In the genomic region with DNA sequence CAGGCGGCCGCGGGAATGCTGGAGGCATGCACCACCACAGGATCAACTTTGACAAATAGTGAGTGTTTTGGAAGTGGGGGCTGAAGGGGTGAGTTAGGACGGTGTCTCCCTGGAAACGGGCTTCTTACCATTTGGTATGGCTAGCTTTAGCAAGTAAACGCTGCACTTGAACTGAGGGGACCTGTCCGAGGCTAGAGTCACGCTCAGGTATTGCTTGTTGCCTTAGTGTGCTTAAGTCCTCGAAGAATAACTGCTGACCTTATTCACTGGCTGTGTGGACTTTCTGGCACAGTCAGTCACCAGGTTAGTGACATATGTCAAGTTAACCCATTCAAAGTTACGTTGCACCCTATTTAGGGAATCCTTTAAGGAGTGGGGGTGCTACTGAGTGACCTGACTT, we compare ENCODE assay signal across 8 mouse cellular contexts. TPM values are rescaled to one million over a fixed set of nuclear protein-coding genes. Genes with fewer than 3 reads are reported as not detected.
DNase-seq lines count a peak whose midpoint lies in the region; ATAC-seq and TF ChIP-seq lines count a peak whose summit lies in the region.

No protein-coding gene starts in this region.

- H3K27ac ChIP-seq in heart, embryonic 12.5 days (ENCODE audit: poor library complexity, severe bottlenecking): peak overlapping the region; percentile 99
- H3K27ac ChIP-seq in forebrain, embryonic 14.5 days (ENCODE audit: low read depth, low read length): no peak overlapping the region
- peak overlapping the region; percentile 59 for H3K27ac ChIP-seq in macrophage

- intact Hi-C loops in heart, postnatal 14 days (cut with DNase I): loop anchor here (5.0 kb wide), 1 partner anchor 53 kb away; no protein-coding TSS in a partner anchor

- peak overlapping the region; percentile 78 for H3K4me3 ChIP-seq in heart, embryonic 12.5 days
- peak overlapping the region; percentile 100 for H3K4me3 ChIP-seq in E14TG2a.4 (replicated peaks; ENCODE audit: low read length)
- peak overlapping the region; percentile 99 for H3K4me3 ChIP-seq in forebrain, embryonic 14.5 days (ENCODE audit: low read depth, low read length)
- H3K4me3 ChIP-seq in macrophage (ENCODE audit: inconsistent target): peak overlapping the region; percentile 88

- peaks cover 25% of the 10 kb centered on the region for H3K4me1 ChIP-seq in heart, embryonic 12.5 days (replicated peaks)
- H3K4me1 ChIP-seq in E14TG2a.4 (replicated peaks; ENCODE audit: low read depth, low read length): peaks cover 41% of the 10 kb centered on the region
- H3K4me1 ChIP-seq in forebrain, embryonic 14.5 days (ENCODE audit: control insufficient read depth, insufficient read depth, low read length): peaks cover 16% of the 10 kb centered on the region

- TF ChIP-seq CTCF in E14TG2a.4 (conservative IDR thresholded peaks at IDR 0.05; ENCODE audit: low read length): no peak

- no peak for ATAC-seq in heart, embryonic 12.5 days (ENCODE audit: insufficient number of reproducible peaks, low FRiP score)
- no peak for ATAC-seq in forebrain, embryonic 14.5 days

- H3K4me2 ChIP-seq in heart, embryonic 12.5 days: peak overlapping the region; percentile 93
- peak overlapping the region; percentile 86 for H3K4me2 ChIP-seq in forebrain, embryonic 14.5 days (ENCODE audit: low read length)

- H3K27me3 ChIP-seq in heart, embryonic 12.5 days (replicated peaks): no peaks in the 10 kb centered on the region
- no peaks in the 10 kb centered on the region for H3K27me3 ChIP-seq in E14TG2a.4 (ENCODE audit: insufficient read depth, low read length)
- no peaks in the 10 kb centered on the region for H3K27me3 ChIP-seq in forebrain, embryonic 14.5 days (replicated peaks; ENCODE audit: control insufficient read depth, insufficient read depth, low read length)

- H3K9ac ChIP-seq in heart, embryonic 12.5 days: peak overlapping the region; percentile 93
- H3K9ac ChIP-seq in forebrain, embryonic 14.5 days (ENCODE audit: low read length): peak overlapping the region; percentile 98

- H3K79me2 ChIP-seq in macrophage (ENCODE audit: inconsistent target): peaks cover 20% of the 10 kb centered on the region

- no peaks in the 10 kb centered on the region for H3K9me3 ChIP-seq in heart, embryonic 12.5 days (replicated peaks)
- H3K9me3 ChIP-seq in E14TG2a.4 (ENCODE audit: low read length): no peaks in the 10 kb centered on the region
- H3K9me3 ChIP-seq in forebrain, embryonic 14.5 days (replicated peaks; ENCODE audit: control insufficient read depth, low read length): no peaks in the 10 kb centered on the region

- peaks cover 48% of the 10 kb centered on the region for H3K36me3 ChIP-seq in heart, embryonic 12.5 days
- H3K36me3 ChIP-seq in E14TG2a.4 (ENCODE audit: insufficient read depth, low read length) (peaks cover 56% of the 10 kb centered on the region), macrophage (ENCODE audit: inconsistent target) (peaks cover 30% of the 10 kb centered on the region)
- peaks cover 45% of the 10 kb centered on the region for H3K36me3 ChIP-seq in forebrain, embryonic 14.5 days (ENCODE audit: control insufficient read depth, insufficient read depth, low read length)

- no peak for DNase-seq in heart, postnatal 14 days
- DNase-seq in forebrain, embryonic 14.5 days (ENCODE audit: low spot score): no peak
- no peak for DNase-seq in yolk sac, embryonic 10.5 days (ENCODE audit: low spot score)
- no peak for DNase-seq in right cerebral cortex, adult 2 months (ENCODE audit: low spot score in 2 of 2)
- no peak for DNase-seq in right cerebral cortex, postnatal 25 days

- 4% methylated on average over 10 of the region's 10 CpGs for WGBS in heart, embryonic 12.5 days
- WGBS in forebrain, embryonic 14.5 days: 4% methylated on average over 10 of the region's 10 CpGs
- 8% methylated on average over 10 of the region's 10 CpGs for WGBS in macrophage (ENCODE audit: missing documents)

RNA-seq across cellular contexts. Expression of gene Rpl27a, which starts 1.0 kb away (rescaled TPM):
- polyA plus RNA-seq in heart, embryonic 12.5 days (2016; fragmentation: Nextera tagmentation; extraction: Ambion mirVana): 80.5 and 83.4 TPM in 2 replicates
- total RNA-seq in heart, postnatal 14 days (2021): 100 to 1,000 TPM; 100 to 103 TPM
- polyA plus RNA-seq in forebrain, embryonic 14.5 days (2014; fragmentation: Nextera tagmentation; extraction: Ambion mirVana): 76.5 and 100 TPM in 2 replicates
- 100 to 1,000 TPM in 24 of 26 experiments, 10 to 100 TPM in 2; 98.0 to 211 (median 133) TPM for total RNA-seq in macrophage (2018; cell fraction: chromatin; rRNA removed)
- 100 to 1,000 TPM; 286 to 633 (median 421) TPM for total RNA-seq in macrophage (2018; cell fraction: cytosol; rRNA removed)
- total RNA-seq in macrophage (2018; cell fraction: nucleus; rRNA removed): 100 to 1,000 TPM in 23 of 26 experiments, 10 to 100 TPM in 3; 87.4 to 264 (median 143) TPM
- 200 to 514 TPM (median 483 TPM) in 3 replicates for polyA plus RNA-seq in macrophage (2018)

RNA-seq across cellular contexts. Expression of gene Trim66, which starts 12.0 kb away (rescaled TPM):
- 0.03 TPM in 1 of 2 replicates, not detected in the other for polyA plus RNA-seq in heart, embryonic 12.5 days (2016; fragmentation: Nextera tagmentation; extraction: Ambion mirVana)
- under 1 TPM; 0.02 to 0.12 TPM for total RNA-seq in heart, postnatal 14 days (2021)
- polyA plus RNA-seq in forebrain, embryonic 14.5 days (2014; fragmentation: Nextera tagmentation; extraction: Ambion mirVana): 0.38 TPM in 2 replicates
- 1 to 10 TPM in 3 of 26 experiments, under 1 TPM in 23; 0.10 to 3.5 (median 0.36) TPM for total RNA-seq in macrophage (2018; cell fraction: chromatin; rRNA removed)
- under 1 TPM in 25 of 26 experiments, not detected in 1; under 0.01 to 0.14 (median 0.04) TPM for total RNA-seq in macrophage (2018; cell fraction: cytosol; rRNA removed)
- total RNA-seq in macrophage (2018; cell fraction: nucleus; rRNA removed): under 1 TPM in 24 of 26 experiments, not detected in 2; 0.04 to 0.54 (median 0.15) TPM
- polyA plus RNA-seq in macrophage (2018): 0.04 to 0.05 TPM (median 0.05 TPM) in 3 replicates
